Mouse (Mus musculus) forebrain, postnatal 0 days (tissue): ENCODE measurements around the gene Yae1d1. TPM values are rescaled to one million over a fixed set of nuclear protein-coding genes. Genes with fewer than 3 reads are reported as not detected.
A peak's percentile ranks its signal among the peaks of the same experiment; 100 is the strongest.

Experiments
- ATAC-seq: fragments of 200-750 bp; cut with Nextera tagmentation; 2 replicates; pipeline ENCODE4 v1.8.0; 2017; ENCODE audit warnings: mild to moderate bottlenecking, moderate library complexity
- DNase-seq: peaks from one replicate; pipeline ENCODE4 v3.0.0-alpha.2; 2015
- H3K27ac ChIP-seq: fragments of 300-500 bp; sonication (generic); 2 replicates; pipeline ENCODE4 v1.5.1; 2014; ENCODE audit warnings: low read depth, mild to moderate bottlenecking, antibody characterized with exemption, low read length, moderate library complexity, mixed read lengths
- H3K27me3 ChIP-seq: fragments of 300-500 bp; sonication (generic); 2 replicates; pipeline ENCODE4 v1.6.1; 2014; ENCODE audit warnings: mild to moderate bottlenecking, low read length, mixed read lengths; ENCODE audit not compliant: insufficient read depth
- H3K36me3 ChIP-seq: fragments of 300-500 bp; sonication (generic); 2 replicates; pipeline ENCODE4 v1.6.1; 2014; ENCODE audit warnings: mild to moderate bottlenecking, moderate library complexity; ENCODE audit not compliant: insufficient read depth
- H3K4me1 ChIP-seq: fragments of 300-500 bp; sonication (generic); 2 replicates; pipeline ENCODE4 v1.6.1; 2014; ENCODE audit warnings: antibody characterized with exemption; ENCODE audit not compliant: insufficient read depth
- H3K4me2 ChIP-seq: fragments of 300-500 bp; sonication (generic); 2 replicates; pipeline ENCODE4 v1.6.1; 2014; ENCODE audit warnings: low read depth, mild to moderate bottlenecking, moderate library complexity
- H3K4me3 ChIP-seq: fragments of 300-500 bp; sonication (generic); 2 replicates; pipeline ENCODE4 v1.5.1; 2014; ENCODE audit warnings: low read depth, low read length, mixed read lengths
- H3K9ac ChIP-seq: fragments of 300-500 bp; sonication (generic); 2 replicates; pipeline ENCODE4 v1.6.1; 2014; ENCODE audit warnings: mild to moderate bottlenecking
- H3K9me3 ChIP-seq: fragments of 300-500 bp; sonication (generic); 2 replicates; pipeline ENCODE4 v1.6.1; 2016; ENCODE audit warnings: low read length
- CTCF ChIP-seq: sonication (generic); IDR thresholded peaks from 2 replicates; pipeline ENCODE4 v1.5.1; 2016; ENCODE audit warnings: antibody characterized with exemption, control low read depth, low read depth
- WGBS: fragments of 180-500 bp; shearing (Covaris S2); extraction: QIAGEN DNeasy Blood & Tissue Kit; methylation state at CpG from one replicate; pipeline ENCODE4 v1.1.7; 2014; 5-methylcytosine and 5-hydroxymethylcytosine counted together
- polyA plus RNA-seq: library from polyadenylated mRNA; unstranded; fragments of >200 nt; fragmentation: Nextera tagmentation; extraction: Ambion mirVana; gene quantifications from 2 replicates; pipeline ENCODE4 v1.2.1, GENCODE M21; 2015
- total RNA-seq: library from RNA; depleted of rRNA; stranded (reverse); fragments of >200 nt; gene quantifications from 2 replicates; pipeline ENCODE4 v1.2.3, GENCODE M21; 2014; rRNA removed

Yae1d1 gene
- 18.6 and 33.4 TPM in 2 replicates for total RNA-seq
- polyA plus RNA-seq = 63.6 and 68.9 TPM in 2 replicates

- DNase-seq (peak; percentile 94), ATAC-seq (peak; percentile 99)
- Histone ChIP-seq H3K4me2 (peak within 1 kb of the TSS; percentile 81), H3K36me3 (no peaks in the 10 kb centered on the region), H3K27ac (peak within 1 kb of the TSS; percentile 82), H3K9ac (peak within 1 kb of the TSS; percentile 74), H3K9me3 (no peaks in the 10 kb centered on the region), H3K4me1 (no peaks in the 10 kb centered on the region), H3K27me3 (no peaks in the 10 kb centered on the region), H3K4me3 (peak within 1 kb of the TSS; percentile 82)
- 3% methylated on average over 54 of the region's 54 CpGs for WGBS
- TF ChIP-seq CTCF = peak; percentile 69
These were observed at the start of gene Yae1d1 for GRCm38 (mm10) chr13:17992697-17993514. Gene Yae1d1 (minus strand): TSS chr13:17993349.

DNA sequence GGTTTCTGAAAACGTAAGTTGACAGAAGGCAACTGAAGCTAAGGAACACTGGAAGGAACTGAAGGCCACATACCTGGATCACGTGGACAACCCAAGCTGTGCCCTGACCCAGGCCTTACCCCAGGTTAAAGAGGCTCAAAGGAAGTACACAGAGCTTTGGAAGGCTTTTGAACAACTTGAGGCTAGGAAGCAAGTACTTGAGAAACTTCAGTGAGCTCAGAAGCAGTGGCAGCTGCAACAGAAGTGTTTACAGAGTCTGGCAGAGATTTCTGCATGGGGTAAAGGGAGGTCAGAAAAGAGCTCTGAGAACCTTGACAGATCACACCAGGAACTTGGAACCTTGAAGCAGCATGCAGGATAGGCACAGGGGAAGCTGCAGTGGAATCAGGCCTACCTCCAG, 45.7 kb upstream of the Yae1d1 start:
- Histone ChIP-seq H3K4me2 (no peak overlapping the region), H3K4me3 (no peak overlapping the region), H3K4me1 (no peaks in the 10 kb centered on the region), H3K9ac (no peak overlapping the region), H3K36me3 (no peaks in the 10 kb centered on the region), H3K9me3 (no peaks in the 10 kb centered on the region), H3K27me3 (no peaks in the 10 kb centered on the region), H3K27ac (no peak overlapping the region)
- WGBS = 70% methylated on average over 2 of the region's 2 CpGs
- TF ChIP-seq CTCF = no peak
- DNase-seq = no peak
- ATAC-seq = no peak

DNA sequence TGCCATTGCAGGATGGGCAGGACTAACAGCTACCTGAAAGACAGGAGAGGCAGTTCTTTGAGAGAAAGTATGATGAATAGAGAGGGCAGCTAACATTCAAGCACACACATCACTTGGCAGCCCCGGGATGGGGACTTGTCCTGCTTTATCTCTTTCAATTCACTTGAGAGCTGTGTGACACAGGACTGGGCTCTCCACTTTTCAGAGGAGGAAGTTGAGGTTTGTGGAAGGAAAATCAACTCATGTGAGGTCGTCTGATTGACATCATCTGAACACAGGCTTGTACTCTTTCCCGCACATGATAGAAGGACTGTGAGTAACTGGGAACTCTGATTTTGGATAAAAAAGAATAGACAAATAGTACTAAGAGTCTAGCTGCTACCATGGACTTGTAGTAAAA, 23.5 kb upstream of the Yae1d1 start:
- H3K36me3 ChIP-seq = no peaks in the 10 kb centered on the region
- no peaks in the 10 kb centered on the region for H3K9me3 ChIP-seq
- WGBS = 76% methylated on average over 3 of the region's 3 CpGs
- no peak overlapping the region for H3K4me3 ChIP-seq
- no peak for TF ChIP-seq CTCF
- no peak for DNase-seq
- H3K27me3 ChIP-seq = no peaks in the 10 kb centered on the region
- H3K4me1 ChIP-seq = no peaks in the 10 kb centered on the region
- no peak overlapping the region for H3K4me2 ChIP-seq
- no peak overlapping the region for H3K9ac ChIP-seq
- no peak overlapping the region for H3K27ac ChIP-seq
- ATAC-seq = no peak

DNA sequence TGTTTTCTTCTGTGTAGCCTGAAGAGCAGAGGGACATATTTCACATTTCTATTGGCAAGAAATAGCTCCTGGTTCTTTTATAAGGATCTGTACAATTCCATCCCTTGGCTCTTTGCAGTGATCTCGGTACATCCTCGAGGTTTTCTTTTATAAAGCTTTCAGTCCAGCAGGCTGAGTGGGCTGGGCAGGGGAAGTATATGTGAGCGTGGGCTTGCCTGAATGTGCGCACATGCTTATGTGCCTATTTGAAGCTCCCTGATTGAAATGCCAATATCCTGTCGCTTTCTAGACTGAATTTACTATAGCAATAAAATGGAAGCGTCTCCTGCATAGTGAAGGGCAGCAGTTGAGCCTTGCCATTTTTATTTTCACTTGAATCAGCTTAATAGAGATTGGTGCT, 20.1 kb upstream of the Yae1d1 start:
- Histone ChIP-seq H3K9me3 (no peaks in the 10 kb centered on the region), H3K4me2 (no peak overlapping the region), H3K4me1 (no peaks in the 10 kb centered on the region), H3K27ac (no peak overlapping the region), H3K27me3 (no peaks in the 10 kb centered on the region), H3K36me3 (no peaks in the 10 kb centered on the region), H3K4me3 (no peak overlapping the region), H3K9ac (no peak overlapping the region)
- DNase-seq (no peak), ATAC-seq (no peak)
- TF ChIP-seq CTCF = no peak
- 79% methylated on average over 6 of the region's 6 CpGs for WGBS

DNA sequence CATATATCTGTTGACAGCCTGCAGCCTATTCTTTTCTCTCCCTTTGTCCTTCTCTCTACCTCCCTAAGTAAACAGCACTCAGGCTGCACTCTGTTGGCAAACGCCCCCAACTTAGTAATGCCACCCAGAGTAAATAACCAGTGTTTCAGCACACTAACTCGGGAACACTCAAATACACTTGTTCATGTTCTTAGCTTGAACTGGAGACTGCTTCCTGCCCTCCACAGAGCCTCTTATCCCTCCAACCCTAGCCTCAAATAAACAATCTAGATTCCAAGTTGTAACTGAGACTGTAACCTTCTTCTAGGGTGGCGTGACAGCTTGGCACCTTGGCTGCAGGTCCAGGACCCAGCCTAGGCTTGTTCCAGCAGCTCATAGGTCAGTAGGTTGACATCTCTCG, 17.9 kb upstream of the Yae1d1 start:
- H3K4me3 ChIP-seq = no peak overlapping the region
- H3K4me1 ChIP-seq = no peaks in the 10 kb centered on the region
- WGBS = 86% methylated on average over 4 of the region's 4 CpGs
- H3K4me2 ChIP-seq = no peak overlapping the region
- no peak overlapping the region for H3K27ac ChIP-seq
- H3K9ac ChIP-seq = no peak overlapping the region
- ATAC-seq (no peak), DNase-seq (no peak)
- no peaks in the 10 kb centered on the region for H3K9me3 ChIP-seq
- no peaks in the 10 kb centered on the region for H3K27me3 ChIP-seq
- no peaks in the 10 kb centered on the region for H3K36me3 ChIP-seq
- no peak for TF ChIP-seq CTCF

GRCm38 (mm10) chr13:17993515-17993847, 332 bp upstream of the Yae1d1 start:
- no peaks in the 10 kb centered on the region for H3K27me3 ChIP-seq
- no peak for TF ChIP-seq CTCF
- peak overlapping the region; percentile 74 for H3K9ac ChIP-seq
- 36% methylated on average over 7 of the region's 7 CpGs for WGBS
- DNase-seq (no peak), ATAC-seq (no peak)
- no peaks in the 10 kb centered on the region for H3K4me1 ChIP-seq
- H3K27ac ChIP-seq = peak overlapping the region; percentile 82
- H3K36me3 ChIP-seq = no peaks in the 10 kb centered on the region
- H3K4me2 ChIP-seq = peak overlapping the region; percentile 81
- no peaks in the 10 kb centered on the region for H3K9me3 ChIP-seq
- peak overlapping the region; percentile 82 for H3K4me3 ChIP-seq

DNA sequence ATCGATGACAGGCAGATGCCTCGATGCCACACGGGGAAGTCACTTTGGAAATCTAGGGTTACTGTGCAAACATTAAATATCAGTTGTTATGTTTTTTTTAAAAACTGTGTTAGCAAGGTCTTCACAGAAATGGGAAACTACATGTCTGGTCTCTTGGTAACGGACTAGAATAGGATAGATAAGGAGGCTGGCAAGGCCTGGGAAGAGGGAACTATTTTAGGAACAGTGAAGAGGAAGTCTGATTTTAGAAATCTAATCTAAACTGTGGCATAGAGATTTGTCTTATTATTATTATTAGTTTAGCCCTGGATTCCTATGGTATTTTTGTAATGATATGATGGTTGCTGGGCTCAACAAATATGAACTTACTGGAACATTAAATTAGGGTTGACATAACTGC, 1.1 kb downstream of the Yae1d1 start:
- H3K27me3 ChIP-seq = no peaks in the 10 kb centered on the region
- DNase-seq (no peak), ATAC-seq (no peak)
- H3K4me3 ChIP-seq = peak overlapping the region; percentile 82
- H3K4me2 ChIP-seq = peak overlapping the region; percentile 81
- no peaks in the 10 kb centered on the region for H3K9me3 ChIP-seq
- WGBS = 92% methylated on average over 4 of the region's 4 CpGs
- peak overlapping the region; percentile 74 for H3K9ac ChIP-seq
- no peaks in the 10 kb centered on the region for H3K4me1 ChIP-seq
- TF ChIP-seq CTCF = no peak
- peaks cover 7% of the 10 kb centered on the region; the same call in 1 of the 2 replicates for H3K36me3 ChIP-seq
- H3K27ac ChIP-seq = no peak overlapping the region
